Mouse (Mus musculus) CH12.LX (cell line): ENCODE measurements at regions not wholly inside any gene's neighbourhood (a gene's known extent, or its start where the extent isn't known, plus 50 kb on each side); places are given as distances from the start of the nearest gene placed in this dataset.

Source experiments
- DNase-seq: peaks from one replicate; pipeline ENCODE4 v3.0.0-alpha.2; 2013; ENCODE audit errors: extremely low read depth
- H3K27ac ChIP-seq: 2 replicates; pipeline ENCODE4 v1.5.1; 2012; ENCODE audit warnings: low read depth, mild to moderate bottlenecking, control low read depth, moderate library complexity; ENCODE audit not compliant: insufficient read depth
- H3K27me3 ChIP-seq: replicated peaks from 2 replicates; pipeline ENCODE3; 2012; ENCODE audit warnings: inconsistent platforms
- H3K36me3 ChIP-seq, 2 experiments: replicated peaks in 1 of 2; 2 replicates each; pipeline versions ENCODE3 to v1.6.1; 2012; ENCODE audit warnings: inconsistent platforms in 1 of 2, low read length in 1 of 2, mild to moderate bottlenecking in 1 of 2, mixed read lengths in 1 of 2, moderate library complexity in 1 of 2; ENCODE audit not compliant: control insufficient read depth in 1 of 2, insufficient read depth in 1 of 2
- H3K4me1 ChIP-seq, 2 experiments: 2 replicates each; pipeline ENCODE4 v1.6.1; 2012; ENCODE audit warnings: inconsistent platforms in 1 of 2, moderate library complexity in 1 of 2; ENCODE audit not compliant: insufficient read depth in 2 of 2, control insufficient read depth in 1 of 2
- H3K4me2 ChIP-seq: 2 replicates; pipeline ENCODE4 v1.6.1; 2012; ENCODE audit warnings: low read depth, mild to moderate bottlenecking, control low read depth; ENCODE audit not compliant: poor library complexity, insufficient read depth, severe bottlenecking
- H3K4me3 ChIP-seq, 3 experiments: fragments of 150-350 bp in 1 of 3; sonication (generic) in 1 of 3; replicated peaks in 1 of 3; 2 replicates each; pipeline versions ENCODE3 to v1.5.1; 2011 to 2012; ENCODE audit warnings: low read depth in 2 of 3, low read length in 2 of 3, mild to moderate bottlenecking in 2 of 3, moderate library complexity in 2 of 3, control low read depth in 1 of 3, improper control_type of control experiment in 1 of 3, inconsistent platforms in 1 of 3, mixed read lengths in 1 of 3; ENCODE audit not compliant: poor library complexity in 1 of 3
- H3K79me2 ChIP-seq: replicated peaks from 2 replicates; pipeline ENCODE4 v1.6.1; 2012; ENCODE audit warnings: mild to moderate bottlenecking, moderate library complexity; ENCODE audit not compliant: control insufficient read depth, poor library complexity, insufficient read depth, severe bottlenecking; ENCODE audit errors: extremely low read depth
- H3K9ac ChIP-seq: 2 replicates; pipeline ENCODE4 v1.6.1; 2012; ENCODE audit warnings: low read depth, mild to moderate bottlenecking, control low read depth, moderate library complexity; ENCODE audit not compliant: insufficient read depth
- H3K9me3 ChIP-seq: replicated peaks from 2 replicates; pipeline ENCODE3; 2012; ENCODE audit warnings: low read length, inconsistent platforms, mixed read lengths
- BHLHE40 ChIP-seq: IDR thresholded peaks from 2 replicates; pipeline ENCODE4 v1.6.1; 2011; ENCODE audit warnings: mild to moderate bottlenecking, low read depth, low read length, improper control_type of control experiment
- CHD2 ChIP-seq: IDR thresholded peaks from 2 replicates; pipeline ENCODE4 v1.6.1; 2011; ENCODE audit warnings: low read length, improper control_type of control experiment
- E2F4 ChIP-seq: IDR thresholded peaks from 2 replicates; pipeline ENCODE4 v1.6.1; 2011; ENCODE audit warnings: low read depth, low read length, improper control_type of control experiment; ENCODE audit not compliant: insufficient replicate concordance
- ELF1 ChIP-seq: IDR thresholded peaks from 2 replicates; pipeline ENCODE4 v1.6.1; 2014; ENCODE audit warnings: low read depth, mild to moderate bottlenecking, inconsistent platforms, low read length, improper control_type of control experiment
- EP300 ChIP-seq: IDR thresholded peaks from 2 replicates; pipeline ENCODE4 v1.6.1; 2011; ENCODE audit warnings: low read length, improper control_type of control experiment
- ETS1 ChIP-seq: conservative IDR thresholded peaks from 2 replicates; pipeline ENCODE4 v1.6.1; 2012; ENCODE audit warnings: low read depth, mild to moderate bottlenecking, inconsistent platforms, low read length, improper control_type of control experiment, moderate library complexity
- GABPA ChIP-seq: IDR thresholded peaks from 2 replicates; pipeline ENCODE4 v1.6.1; 2012; ENCODE audit warnings: low read depth, low read length, improper control_type of control experiment, inconsistent platforms; ENCODE audit not compliant: insufficient replicate concordance
- HCFC1 ChIP-seq: IDR thresholded peaks from 2 replicates; pipeline ENCODE4 v1.6.1; 2012; ENCODE audit warnings: low read depth, mild to moderate bottlenecking, inconsistent platforms, low read length, improper control_type of control experiment
- IRF4 ChIP-seq: IDR thresholded peaks from 2 replicates; pipeline ENCODE4 v1.6.1; 2014; ENCODE audit warnings: low read depth, mild to moderate bottlenecking, inconsistent platforms, low read length, improper control_type of control experiment
- JUN ChIP-seq: IDR thresholded peaks from 2 replicates; pipeline ENCODE4 v1.6.1; 2011; ENCODE audit warnings: low read depth, mild to moderate bottlenecking, low read length, improper control_type of control experiment, moderate library complexity; ENCODE audit not compliant: insufficient read depth
- JUND ChIP-seq: conservative IDR thresholded peaks from 2 replicates; pipeline ENCODE4 v1.6.1; 2011; ENCODE audit warnings: low read depth, low read length, improper control_type of control experiment
- KAT2A ChIP-seq: IDR thresholded peaks from 2 replicates; pipeline ENCODE4 v1.6.1; 2012; ENCODE audit warnings: low read length, improper control_type of control experiment, inconsistent platforms; ENCODE audit not compliant: insufficient replicate concordance
- MAFK ChIP-seq: IDR thresholded peaks from 2 replicates; pipeline ENCODE4 v1.6.1; 2011; ENCODE audit warnings: low read length, improper control_type of control experiment; ENCODE audit not compliant: insufficient replicate concordance
- MEF2A ChIP-seq: IDR thresholded peaks from 2 replicates; pipeline ENCODE4 v1.6.1; 2014; ENCODE audit warnings: low read depth, mild to moderate bottlenecking, inconsistent platforms, low read length, improper control_type of control experiment, borderline replicate concordance
- MYC ChIP-seq: IDR thresholded peaks from 2 replicates; pipeline ENCODE4 v1.6.1; 2011; ENCODE audit warnings: low read depth, mild to moderate bottlenecking, improper control_type of control experiment, low read length
- NELFE ChIP-seq: IDR thresholded peaks from 2 replicates; pipeline ENCODE4 v1.6.1; 2011; ENCODE audit warnings: low read depth, low read length, improper control_type of control experiment
- POLR2A ChIP-seq: IDR thresholded peaks from 2 replicates; pipeline ENCODE4 v1.6.1; 2011; ENCODE audit warnings: low read depth, mild to moderate bottlenecking, improper control_type of control experiment, low read length
- RAD21 ChIP-seq: IDR thresholded peaks from 2 replicates; pipeline ENCODE4 v1.6.1; 2011; ENCODE audit warnings: low read depth, mild to moderate bottlenecking, low read length, improper control_type of control experiment, moderate library complexity
- SIN3A ChIP-seq: IDR thresholded peaks from 2 replicates; pipeline ENCODE4 v1.6.1; 2012; ENCODE audit warnings: low read length, improper control_type of control experiment, inconsistent platforms
- SMC3 ChIP-seq: IDR thresholded peaks from 2 replicates; pipeline ENCODE4 v1.6.1; 2011; ENCODE audit warnings: low read depth, low read length, improper control_type of control experiment
- TBP ChIP-seq: conservative IDR thresholded peaks from 2 replicates; pipeline ENCODE4 v1.6.1; 2011; ENCODE audit warnings: low read depth, low read length, improper control_type of control experiment
- TCF12 ChIP-seq: IDR thresholded peaks from 2 replicates; pipeline ENCODE4 v1.6.1; 2014; ENCODE audit warnings: low read depth, mild to moderate bottlenecking, inconsistent platforms, low read length, improper control_type of control experiment
- UBTF ChIP-seq: IDR thresholded peaks from 2 replicates; pipeline ENCODE4 v1.6.1; 2012; ENCODE audit warnings: low read depth, mild to moderate bottlenecking, inconsistent platforms, low read length, improper control_type of control experiment, moderate library complexity
- ZC3H11A ChIP-seq: IDR thresholded peaks from 2 replicates; pipeline ENCODE4 v1.6.1; 2012; ENCODE audit warnings: low read depth, mild to moderate bottlenecking, inconsistent platforms, low read length, improper control_type of control experiment
- ZKSCAN1 ChIP-seq: IDR thresholded peaks from 2 replicates; pipeline ENCODE4 v1.6.1; 2012; ENCODE audit warnings: low read depth, inconsistent platforms, low read length, improper control_type of control experiment, borderline replicate concordance
- dilution Hi-C: fragments of 300-500 bp; cut with MboI; formaldehyde crosslinking; loops from 2 replicates; pipeline ENCODE4 v1.14.3; 2020; ENCODE audit warnings: low sequenced_read_pairs; ENCODE audit not compliant: extremely low pct_unique_long_range_greater_than_20kb, extremely low pct_ligation_motif_present
- in situ Hi-C: fragments of 300-500 bp; cut with MboI; formaldehyde crosslinking; loops from 3 replicates; pipeline ENCODE4 v1.14.3; 2019; ENCODE audit warnings: low sequenced_read_pairs, low pct_ligation_motif_present, low pct_unique_long_range_greater_than_20kb, mixed read lengths

- H3K36me3 ChIP-seq: no peaks in the 10 kb centered on the region
- H3K4me1 ChIP-seq: 0 out of 4 replicates have a peak, but pooled peaks cover 0 to 4% of the 10 kb centered on the region in 2 experiments
- DNase-seq: no peak
- no peaks in the 10 kb centered on the region for H3K27me3 ChIP-seq
- peaks cover 2% of the 10 kb centered on the region for H3K9me3 ChIP-seq
- H3K9ac ChIP-seq: no peak overlapping the region
- no peaks in the 10 kb centered on the region for H3K79me2 ChIP-seq
- dilution Hi-C loops (no loop called here), in situ Hi-C loops (no loop called here)
- H3K4me2 ChIP-seq: no peak overlapping the region
- H3K27ac ChIP-seq: no peak overlapping the region
- H3K4me3 ChIP-seq: no peak overlapping the region
- TF ChIP-seq IRF4 (no peak), BHLHE40 (no peak), NELFE (no peak), KAT2A (no peak), EP300 (no peak), JUND (no peak), SMC3 (no peak), CHD2 (no peak), MAFK (no peak), GABPA (no peak), TCF12 (no peak), MEF2A (no peak), ELF1 (no peak)
Measured at GRCm38 (mm10) chr3:148529893-148530292, 460.5 kb downstream of the Adgrl2 start.

GRCm38 (mm10) chr3:148510381-148510780, 480.0 kb downstream of the Adgrl2 start:
- Histone ChIP-seq H3K27ac (no peak overlapping the region), H3K4me2 (peak overlapping the region; percentile 84), H3K4me3 (no peak overlapping the region), H3K9ac (no peak overlapping the region), H3K4me1 (peaks cover 0 to 4% of the 10 kb centered on the region in 2 experiments; a peak in 3 of 4 replicates), H3K36me3 (no peaks in the 10 kb centered on the region), H3K79me2 (no peaks in the 10 kb centered on the region), H3K9me3 (no peaks in the 10 kb centered on the region), H3K27me3 (no peaks in the 10 kb centered on the region)
- in situ Hi-C loops (no loop called here), dilution Hi-C loops (no loop called here)
- no peak for TF ChIP-seq ZC3H11A
- no peak for TF ChIP-seq HCFC1
- no peak for TF ChIP-seq MEF2A
- TF ChIP-seq ZKSCAN1: no peak
- TF ChIP-seq GABPA: no peak
- no peak for TF ChIP-seq JUN
- no peak for TF ChIP-seq ETS1
- no peak for TF ChIP-seq CHD2
- no peak for TF ChIP-seq MYC
- no peak for TF ChIP-seq TCF12
- no peak for TF ChIP-seq SIN3A
- no peak for TF ChIP-seq POLR2A
- TF ChIP-seq NELFE: no peak
- TF ChIP-seq UBTF: no peak
- TF ChIP-seq RAD21: no peak
- TF ChIP-seq TBP: no peak
- TF ChIP-seq MAFK: no peak
- TF ChIP-seq E2F4: no peak
- no peak for DNase-seq
